Mouse (Mus musculus): Measurements from ENCODE around the gene Phyhipl.

DNA sequence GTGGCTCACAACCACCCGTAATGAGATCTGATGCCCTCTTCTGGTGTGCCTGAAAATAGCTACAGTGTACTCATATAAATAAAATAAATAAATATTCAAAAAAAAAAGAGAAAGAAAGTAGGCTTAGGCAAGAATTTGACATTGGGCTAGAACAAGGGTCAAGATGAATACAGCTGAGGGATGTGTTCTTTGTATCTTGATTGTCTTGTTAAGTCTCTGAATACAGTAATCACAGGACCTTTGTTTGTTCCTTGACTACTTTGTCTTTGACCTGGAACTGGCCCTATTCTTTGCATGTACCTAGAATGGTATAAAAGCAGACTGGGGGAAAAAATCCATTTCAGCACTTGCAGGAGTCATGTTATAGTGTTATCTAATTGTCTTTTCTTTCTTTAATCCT is 44.1 kb downstream of the Phyhipl start:
- TF ChIP-seq POLR2A (IDR thresholded peaks at IDR 0.05; ENCODE audit: low read depth, low read length) (no peak), CTCF (IDR thresholded peaks at IDR 0.05; ENCODE audit: borderline replicate concordance, insufficient read depth, low read length) (no peak)

All from embryonic fibroblast, embryonic 13.5 days (primary cell).